Mouse (Mus musculus) limb, embryonic 10.5 days (tissue): ENCODE results near the gene Arhgef11. TPM values are rescaled to one million over a fixed set of nuclear protein-coding genes. Genes with fewer than 3 reads are reported as not detected.

Source experiments
- microRNA-seq: library from miRNA; unstranded; fragments of <30 nt; microRNA quantifications from one replicate; pipeline ENCODE4, GENCODE M21; 2017
- polyA plus RNA-seq: library from polyadenylated mRNA; unstranded; fragments of >200 nt; fragmentation: Nextera tagmentation; extraction: Ambion mirVana; gene quantifications from 2 replicates; pipeline ENCODE4 v1.2.1, GENCODE M21; 2016

Arhgef11 gene
- polyA plus RNA-seq, 1 experiment from 2014 or later: 19.5 TPM

Small RNA genes lying within 50 kb of the gene (microRNA-seq; reads per million reads assigned to microRNA genes)
- gene Gm24109: not detected

Other genes starting within 250 kb of the Arhgef11 start
- gene Fcrl1, start 241.2 kb upstream of the Arhgef11 start, polyA plus RNA-seq: 0.10 TPM in 1 of 2 replicates, not detected in the other
- gene Fcrl5, start 181.8 kb upstream of the Arhgef11 start, polyA plus RNA-seq: not detected in 2 replicates
- 12.1 and 13.9 TPM in 2 replicates for gene Etv3, start 92.2 kb upstream of the Arhgef11 start, polyA plus RNA-seq
- 0.31 and 0.43 TPM in 2 replicates for gene Lrrc71, start 131.1 kb downstream of the Arhgef11 start, polyA plus RNA-seq
- 0.28 and 0.29 TPM in 2 replicates for gene Ntrk1, start 177.6 kb downstream of the Arhgef11 start, polyA plus RNA-seq
- gene Insrr, start 179.4 kb downstream of the Arhgef11 start, polyA plus RNA-seq: 0.05 and 0.16 TPM in 2 replicates
- gene Pear1, start 206.7 kb downstream of the Arhgef11 start, polyA plus RNA-seq: 13.8 and 17.7 TPM in 2 replicates
- gene Sh2d2a, start 229.2 kb downstream of the Arhgef11 start, polyA plus RNA-seq: 0.13 TPM in 1 of 2 replicates, not detected in the other